Mouse (Mus musculus): ENCODE measurements around the gene Lat.
"Not testable (repeated sequence)": the region's sequence is repeated elsewhere in the genome, so short reads cannot be mapped to it uniquely, and the experiment has no call there.

The Lat gene

GRCm38 (mm10) chr7:126369393-126369792, at the start of gene Lat:
Gene Lat (minus strand): TSS chr7:126369570.
- DNase-seq, result no peak

GRCm38 (mm10) chr7:126418496-126418895, 49.1 kb upstream of the Lat start:
- DNase-seq, result no peak

GRCm38 (mm10) chr7:126417606-126418005, 48.2 kb upstream of the Lat start:
- DNase-seq, result no peak

GRCm38 (mm10) chr7:126417045-126417444, 47.7 kb upstream of the Lat start:
- no peak for DNase-seq

- no peak for DNase-seq
Observed at GRCm38 (mm10) chr7:126416615-126417014, 47.2 kb upstream of the Lat start.

- no peak for DNase-seq
Observed at GRCm38 (mm10) chr7:126414725-126415124, 45.4 kb upstream of the Lat start, which contains the start of gene Cd19. Gene Cd19 (minus strand): TSS chr7:126414889.

GRCm38 (mm10) chr7:126411061-126411460, 41.7 kb upstream of the Lat start:
- DNase-seq, result no peak

GRCm38 (mm10) chr7:126408686-126409085, 39.3 kb upstream of the Lat start:
- no peak for DNase-seq

GRCm38 (mm10) chr7:126402518-126402917, 33.1 kb upstream of the Lat start:
- DNase-seq, result not testable (repeated sequence)

GRCm38 (mm10) chr7:126399548-126399947, 30.2 kb upstream of the Lat start:
- DNase-seq, result peak; percentile 69 to 83

- DNase-seq, result no peak
Observed at GRCm38 (mm10) chr7:126397822-126398221, 28.5 kb upstream of the Lat start.

GRCm38 (mm10) chr7:126397221-126397620, 27.9 kb upstream of the Lat start:
- no peak for DNase-seq

GRCm38 (mm10) chr7:126396298-126397119, 27.1 kb upstream of the Lat start, which contains the start of gene Nfatc2ip:
Gene Nfatc2ip (minus strand): TSS chr7:126396737.
- DNase-seq, result peak; percentile 99

GRCm38 (mm10) chr7:126392086-126392884, 22.9 kb upstream of the Lat start:
- not testable (repeated sequence) for DNase-seq

GRCm38 (mm10) chr7:126388185-126388584, 18.8 kb upstream of the Lat start:
- DNase-seq, result no peak

- DNase-seq, result no peak
Observed at GRCm38 (mm10) chr7:126383565-126383964, 14.2 kb upstream of the Lat start.

GRCm38 (mm10) chr7:126377278-126378158, 8.1 kb upstream of the Lat start, which contains the start of gene Spns1:
Gene Spns1 (minus strand): TSS chr7:126377450.
- peak; percentile 97 to 99 for DNase-seq

- peak in 1 of 2 experiments; percentile 30 for DNase-seq
Observed at GRCm38 (mm10) chr7:126376903-126377277, 7.5 kb upstream of the Lat start.

GRCm38 (mm10) chr7:126375012-126375411, 5.6 kb upstream of the Lat start:
- no peak for DNase-seq

- DNase-seq, result no peak
Observed at GRCm38 (mm10) chr7:126374526-126374925, 5.2 kb upstream of the Lat start.

- no peak for DNase-seq
Observed at GRCm38 (mm10) chr7:126373007-126373406, 3.6 kb upstream of the Lat start.

- DNase-seq, result no peak
Observed at GRCm38 (mm10) chr7:126368367-126368766, 1.0 kb downstream of the Lat start.

GRCm38 (mm10) chr7:126367636-126368035, 1.7 kb downstream of the Lat start:
- DNase-seq, result no peak

All from kidney, adult 8-10 months (tissue).